Mouse (Mus musculus) bone marrow, adult 2 months (tissue): ENCODE measurements around the gene Tmem229a.

Source experiments
- CTCF ChIP-seq: fragments of 200-500 bp; IDR thresholded peaks from 2 replicates; pipeline ENCODE4 v1.5.1; 2011; ENCODE audit warnings: low read length, control low read depth; ENCODE audit not compliant: control insufficient read depth, insufficient read depth
- POLR2A ChIP-seq: fragments of 200-500 bp; IDR thresholded peaks from 2 replicates; pipeline ENCODE4 v1.6.1; 2011; ENCODE audit warnings: low read depth, mild to moderate bottlenecking, control low read depth, low read length, borderline replicate concordance; ENCODE audit not compliant: control insufficient read depth

GRCm38 (mm10) chr6:24989836-24990235, 33.7 kb upstream of the Tmem229a start:
- TF ChIP-seq CTCF (no peak), POLR2A (no peak)
